Mouse (Mus musculus): Measurements from ENCODE around the gene Lce1j.

Lce1j gene

DNA sequence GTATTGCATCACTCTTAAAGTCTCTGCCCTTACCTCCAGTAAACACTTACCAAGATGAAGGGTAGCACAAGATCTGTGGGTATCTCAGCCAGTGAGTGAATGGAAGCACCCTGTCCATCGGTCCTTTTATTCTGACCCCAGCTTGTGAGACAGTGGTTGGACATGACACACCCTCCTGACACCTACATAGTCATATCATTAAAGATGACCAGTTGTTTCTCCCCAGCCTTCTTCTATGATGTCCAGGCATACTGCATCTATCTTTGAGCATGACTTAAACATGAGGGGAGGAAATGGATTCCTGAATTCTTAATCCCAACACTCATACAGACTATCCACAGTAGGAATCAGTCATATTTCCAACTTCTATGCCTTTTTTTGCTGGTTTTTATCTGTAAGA is at the start of gene Lce1j:
Gene Lce1j (minus strand): TSS at position 101 of the 400 bp plus-strand sequence.
- DNase-seq (ENCODE audit: low read depth, low spot score): no peak

DNA sequence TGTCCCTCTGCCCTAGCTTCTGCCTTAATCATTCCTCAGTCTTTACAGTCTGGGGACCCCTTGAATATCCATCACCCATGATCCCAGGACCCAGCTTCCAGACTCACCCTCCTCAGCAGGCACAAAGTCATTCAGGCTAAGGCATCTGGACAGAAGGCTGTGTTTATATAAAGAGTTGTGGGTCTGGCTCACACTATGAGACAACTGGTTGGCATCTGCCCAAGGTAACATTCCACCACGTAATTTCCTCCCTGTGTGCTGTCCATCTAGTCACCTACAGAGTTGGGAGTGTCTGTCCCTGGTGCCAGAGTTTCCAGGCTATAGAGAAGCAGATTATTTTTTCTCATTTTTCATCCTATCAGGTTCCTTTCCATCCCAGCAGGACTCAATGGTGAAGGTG is 36.8 kb upstream of the Lce1j start, which contains the start of gene Kprp:
Gene Kprp (minus strand): TSS at position 140 of the 400 bp plus-strand sequence.
- DNase-seq (ENCODE audit: low read depth, low spot score): no peak

DNA sequence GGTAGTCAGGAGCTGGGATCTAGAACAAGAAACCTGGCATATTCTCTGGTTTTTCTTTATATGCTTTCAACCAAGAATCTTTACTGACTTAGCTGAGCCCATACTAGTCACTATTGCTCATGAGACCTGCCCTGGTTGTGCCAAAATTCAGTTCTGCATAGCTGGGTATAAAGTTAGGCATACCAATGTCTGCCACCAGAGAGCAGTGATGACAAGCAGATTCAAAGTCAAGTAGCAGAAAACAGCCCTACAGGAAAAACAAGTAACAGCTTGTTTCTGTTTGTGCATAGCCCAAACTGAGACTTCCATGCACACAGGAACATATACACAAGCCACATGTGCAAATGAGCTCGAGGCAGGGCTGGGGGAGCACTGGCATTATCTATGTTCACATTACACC is 35.5 kb upstream of the Lce1j start:
- no peak for DNase-seq (ENCODE audit: low read depth, low spot score)

- peak; percentile 88 for DNase-seq (ENCODE audit: low read depth, low spot score)
Measured at GRCm38 (mm10) chr3:92816036-92816435, 25.7 kb upstream of the Lce1j start.

DNA sequence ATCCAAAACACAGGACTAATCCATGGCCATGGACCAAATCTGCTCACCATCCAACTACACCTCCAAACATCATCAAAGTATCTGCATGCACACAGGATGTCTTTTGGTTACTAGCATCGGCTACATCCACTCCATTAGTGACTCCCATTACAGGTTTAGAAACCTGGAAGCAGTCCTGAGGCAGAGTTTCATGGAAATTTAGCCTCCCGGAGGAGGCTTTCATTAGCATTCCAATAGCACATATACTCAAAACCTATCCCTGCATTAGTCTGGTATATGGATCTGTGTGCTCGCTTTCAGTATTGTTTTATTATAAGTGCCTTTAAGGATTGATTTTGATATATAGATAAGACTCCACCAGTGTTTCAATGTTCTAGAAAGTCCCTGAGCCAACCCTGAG is 25.3 kb upstream of the Lce1j start:
- peak; percentile 54 for DNase-seq (ENCODE audit: low read depth, low spot score)

DNA sequence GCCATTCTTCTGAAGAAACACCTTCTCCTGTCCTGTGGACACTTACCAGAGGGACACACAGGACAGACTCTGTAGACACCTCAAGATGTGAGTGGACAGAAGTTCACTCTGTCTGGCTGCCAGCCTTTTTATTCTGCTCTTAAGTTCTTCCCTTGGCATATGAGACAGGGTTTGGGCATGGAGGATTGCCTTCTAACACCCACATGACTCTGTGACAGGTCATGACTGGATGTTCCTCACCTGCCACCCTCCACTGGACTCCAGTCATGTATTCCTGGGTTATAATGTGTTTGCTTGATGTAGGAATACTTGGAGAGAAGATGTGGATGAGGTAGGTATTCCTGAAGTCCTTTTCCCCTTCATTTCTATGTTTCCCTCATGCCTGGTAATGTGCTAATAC is 17.5 kb upstream of the Lce1j start, which contains the start of gene Lce1k:
Gene Lce1k (minus strand): TSS at position 101 of the 400 bp plus-strand sequence.
- DNase-seq (ENCODE audit: low read depth, low spot score): no peak

DNA sequence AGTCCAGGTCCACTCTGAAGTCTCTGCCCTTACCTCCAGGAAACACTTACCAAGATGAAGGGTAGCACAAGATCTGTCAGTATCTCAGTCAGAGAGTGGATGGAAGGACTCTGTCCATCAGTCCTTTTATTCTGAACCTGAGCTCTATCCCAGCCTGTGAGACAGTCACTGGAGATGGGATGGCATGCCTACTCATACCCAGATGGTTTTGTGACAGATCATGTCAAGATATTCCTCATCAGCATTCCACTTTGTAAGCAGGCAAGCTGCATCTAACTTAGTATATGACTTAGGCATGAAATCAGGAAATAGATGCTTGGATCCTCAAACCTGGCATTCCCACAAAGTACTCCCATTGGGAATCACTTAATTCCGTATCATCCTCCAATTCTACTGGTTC is 11.5 kb downstream of the Lce1j start, which contains the start of gene Lce1i:
Gene Lce1i (minus strand): TSS at position 101 of the 400 bp plus-strand sequence.
- no peak for DNase-seq (ENCODE audit: low read depth, low spot score)

GRCm38 (mm10) chr3:92771573-92771972 is 18.7 kb downstream of the Lce1j start:
- DNase-seq (ENCODE audit: low read depth, low spot score): peak; percentile 46

DNA sequence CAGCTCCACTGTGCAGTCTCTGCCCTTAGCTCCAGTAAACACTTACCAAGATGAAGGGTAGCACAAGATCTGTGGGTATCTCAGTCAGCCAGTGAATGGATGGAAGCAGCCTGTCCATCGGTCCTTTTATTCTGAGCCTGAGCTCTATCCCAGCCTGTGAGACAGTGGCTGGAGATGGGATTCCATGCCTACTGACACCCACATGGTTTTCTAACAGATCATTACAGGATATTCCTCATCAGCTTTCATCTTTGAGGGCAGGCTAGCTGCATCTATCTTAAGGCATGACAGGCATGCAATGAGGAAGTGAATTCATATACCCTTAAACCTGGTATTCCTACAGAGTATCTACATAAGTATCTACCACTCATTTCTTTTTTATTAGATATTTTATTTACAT is 25.3 kb downstream of the Lce1j start, which contains the start of gene Lce1h:
Gene Lce1h (minus strand): TSS at position 101 of the 400 bp plus-strand sequence.
- no peak for DNase-seq (ENCODE audit: low read depth, low spot score)

- peak; percentile 10 for DNase-seq (ENCODE audit: low read depth, low spot score)
Measured at GRCm38 (mm10) chr3:92753197-92753596, 37.1 kb downstream of the Lce1j start.

GRCm38 (mm10) chr3:92752238-92752637 is 38.1 kb downstream of the Lce1j start, which contains the start of gene Lce1g:
Gene Lce1g (minus strand): TSS chr3:92752338.
- no peak for DNase-seq (ENCODE audit: low read depth, low spot score)

DNA sequence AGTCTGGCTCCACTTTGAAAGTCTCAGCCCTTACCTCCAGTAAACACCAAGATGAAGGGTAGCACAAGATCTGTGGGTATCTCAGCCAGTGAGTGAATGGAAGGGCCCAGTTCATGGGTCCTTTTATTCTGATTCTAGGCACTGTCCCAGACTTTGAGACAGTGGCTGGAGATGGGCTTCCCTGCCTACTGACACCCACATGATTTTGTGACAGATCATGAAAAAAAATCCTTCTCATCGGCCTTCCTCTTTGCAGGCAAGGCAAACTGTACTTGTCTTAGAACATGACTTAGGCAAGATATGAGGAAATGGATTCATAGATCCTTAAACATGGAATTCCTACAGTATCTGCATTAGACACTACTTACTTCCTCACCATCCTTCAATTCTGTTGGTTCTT is 51.3 kb downstream of the Lce1j start, which contains the start of gene Gm38119:
Gene Gm38119 (minus strand): TSS at position 101 of the 400 bp plus-strand sequence.
- no peak for DNase-seq (ENCODE audit: low read depth, low spot score)

All from ZHBTc4 (cell line).